Mouse (Mus musculus): Measurements from ENCODE around the gene Wwox.

The Wwox gene

DNA sequence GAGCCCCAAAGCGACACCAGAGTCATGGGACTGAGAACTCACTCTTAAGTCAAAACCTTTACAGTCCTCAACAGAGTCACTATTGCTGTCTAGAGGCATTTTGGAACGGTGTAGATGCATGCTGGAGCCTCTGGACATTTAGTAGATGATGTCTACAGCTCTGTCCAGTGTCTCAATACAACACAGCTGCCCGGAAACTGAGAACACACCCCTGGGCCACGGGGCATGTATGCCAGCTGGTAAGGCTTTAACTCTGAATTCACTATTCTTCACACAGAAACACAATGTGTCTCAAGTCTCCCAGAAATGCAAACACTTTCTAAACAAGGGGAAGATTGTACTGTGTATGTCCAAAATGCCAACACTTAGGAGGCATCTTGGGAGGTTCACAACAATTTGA is 584.6 kb downstream of the Wwox start:
- DNase-seq (ENCODE audit: extremely low spot score) = no peak

DNA sequence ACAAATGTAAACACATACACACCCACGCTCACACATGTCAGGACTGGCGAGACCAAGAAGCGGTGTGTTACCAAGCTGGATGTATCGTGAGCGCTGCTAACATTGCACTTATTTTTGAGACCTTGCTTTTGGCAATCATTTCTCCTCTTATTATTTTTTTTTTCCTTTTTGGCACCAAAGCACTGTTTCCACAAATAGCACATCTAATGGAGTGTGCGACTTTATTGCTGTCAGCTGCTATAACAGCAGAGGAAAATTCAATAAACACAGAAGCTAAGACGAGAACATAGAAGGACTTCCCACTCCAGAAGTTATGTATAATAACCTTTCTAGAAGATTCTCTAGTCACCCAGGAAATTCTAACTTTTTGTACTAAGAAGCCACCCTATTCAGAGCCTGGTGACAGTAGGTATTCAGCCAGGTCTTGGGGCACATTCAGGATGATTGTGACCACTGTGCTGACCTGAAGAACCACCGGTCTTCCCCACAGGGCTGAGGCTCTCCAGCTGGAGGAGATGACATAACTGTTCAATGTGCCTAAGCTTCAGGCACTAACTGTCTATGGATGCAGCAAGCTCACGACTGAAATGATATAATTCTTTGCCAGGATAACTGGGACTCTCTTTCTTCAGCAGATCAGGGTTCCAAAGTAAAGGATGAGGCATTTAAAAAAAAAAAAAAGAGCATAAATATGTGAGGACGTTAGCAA is 586.1 kb downstream of the Wwox start:
- DNase-seq (ENCODE audit: extremely low spot score) = no peak

DNA sequence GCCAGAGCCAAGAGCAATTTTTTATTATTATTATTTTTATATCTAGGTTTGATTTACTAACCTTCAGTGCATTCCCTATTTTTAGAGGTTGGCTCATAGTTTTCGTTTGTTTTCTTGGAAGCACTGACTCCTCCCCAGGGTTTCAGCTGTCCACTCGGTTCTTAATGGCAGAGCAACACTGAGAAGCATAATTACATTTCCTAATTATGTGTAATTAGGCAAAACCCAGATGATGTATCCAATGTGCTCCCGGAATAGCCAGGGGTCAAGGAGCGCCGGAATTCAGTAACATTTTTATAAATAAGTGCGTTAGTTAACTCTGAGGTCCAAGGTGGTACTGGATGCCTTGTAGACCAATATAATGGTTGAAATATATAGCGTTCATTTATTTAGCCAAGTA is 586.7 kb downstream of the Wwox start:
- DNase-seq (ENCODE audit: extremely low spot score) = no peak

DNA sequence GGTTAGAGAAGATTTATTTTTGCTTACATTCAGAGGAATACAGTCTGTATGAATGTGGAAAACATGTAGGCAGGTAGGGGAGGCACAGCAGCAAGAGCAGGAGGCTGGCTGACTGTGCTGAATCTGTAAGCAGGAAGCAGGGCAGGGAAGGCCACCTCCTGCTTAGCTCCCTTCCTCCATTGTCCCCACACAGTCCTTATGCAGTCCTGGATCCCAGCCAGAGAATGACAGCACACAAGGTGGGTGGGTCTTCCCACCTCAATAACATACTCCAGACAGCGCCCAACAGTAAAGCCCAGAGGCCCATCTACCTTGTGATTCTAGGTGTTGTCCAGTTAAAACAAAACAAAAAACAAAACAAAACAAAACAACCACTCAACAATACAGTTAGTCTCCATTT is 593.7 kb downstream of the Wwox start:
- no peak for DNase-seq (ENCODE audit: extremely low spot score)

DNA sequence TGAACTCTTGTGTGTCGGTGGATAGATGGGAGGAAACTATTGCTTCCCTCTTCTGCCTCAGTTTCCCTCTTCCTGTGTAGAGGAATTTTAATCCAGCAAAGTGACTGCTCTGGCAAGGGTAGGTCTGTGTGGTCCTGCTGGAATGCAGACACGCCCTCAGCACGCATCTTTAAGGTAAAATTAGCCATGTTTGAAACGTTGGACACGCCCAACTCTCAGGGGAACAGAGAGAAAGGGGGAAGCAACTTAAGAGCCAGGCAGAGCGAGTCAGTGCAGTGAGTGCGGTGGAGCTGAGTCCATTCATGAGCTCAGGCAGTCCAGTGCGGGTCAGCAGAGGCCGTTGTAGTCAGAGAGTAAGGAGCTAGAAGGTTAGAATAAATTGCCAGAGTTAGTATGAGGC is 596.6 kb downstream of the Wwox start:
- DNase-seq (ENCODE audit: extremely low spot score) = no peak

DNA sequence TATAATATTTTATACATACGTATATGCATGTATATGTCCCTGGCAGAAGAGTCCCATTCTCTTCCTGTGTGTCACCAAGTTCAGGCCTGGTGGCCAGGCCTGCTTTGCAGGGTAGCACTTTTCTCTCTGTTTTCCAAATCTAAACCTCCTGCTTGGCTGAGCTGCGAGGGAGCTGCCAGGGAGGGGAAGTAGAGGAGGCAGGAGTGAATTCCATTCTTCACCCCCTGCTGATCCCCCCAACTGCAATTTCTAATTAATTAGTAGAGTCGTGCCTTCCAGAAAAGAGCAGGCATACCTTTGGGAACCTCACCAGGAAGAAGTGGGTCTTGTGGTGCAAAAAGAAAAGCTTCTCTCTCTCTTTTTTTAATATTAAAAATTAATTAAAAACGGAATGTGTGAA is 599.0 kb downstream of the Wwox start:
- DNase-seq (ENCODE audit: extremely low spot score) = no peak

DNA sequence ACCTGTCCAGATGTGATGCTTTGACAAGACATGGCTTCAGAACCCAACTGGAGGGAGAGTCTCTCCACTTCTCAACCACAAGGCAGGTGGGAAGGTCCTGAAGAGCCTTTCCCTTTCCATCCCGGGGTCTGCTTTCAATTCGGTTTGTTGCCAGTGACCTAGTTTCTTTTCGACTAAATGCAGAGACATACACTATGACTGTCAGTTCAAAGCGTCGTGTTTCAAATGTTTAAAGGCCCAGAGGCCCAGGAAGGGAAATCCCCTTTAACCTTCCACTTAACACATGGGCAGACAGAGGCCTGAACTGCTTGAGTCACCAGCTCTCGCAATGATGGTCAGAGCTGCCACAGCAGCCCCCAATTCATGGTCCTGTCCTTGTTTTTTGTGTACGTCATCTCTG is 606.3 kb downstream of the Wwox start:
- no peak for DNase-seq (ENCODE audit: extremely low spot score)

DNA sequence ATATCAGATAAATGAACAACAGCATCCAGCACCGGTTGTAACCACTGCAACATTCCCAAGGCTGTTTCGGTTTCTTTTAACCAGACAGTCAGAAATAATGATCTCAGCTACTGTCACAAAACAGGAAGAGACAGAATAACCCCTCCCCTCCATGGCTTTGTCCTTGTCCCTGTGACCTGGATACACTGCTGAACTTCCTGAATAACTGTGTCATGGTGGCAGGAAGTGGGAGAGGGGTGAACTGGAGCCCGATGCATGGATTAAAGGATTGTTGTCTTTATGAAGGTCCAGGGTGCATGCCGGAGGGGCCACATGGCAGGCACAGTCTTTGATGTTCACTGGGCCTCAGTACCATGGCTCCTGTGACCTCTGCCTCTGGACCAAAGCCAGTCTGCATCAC is 607.0 kb downstream of the Wwox start:
- DNase-seq (ENCODE audit: extremely low spot score) = no peak

DNA sequence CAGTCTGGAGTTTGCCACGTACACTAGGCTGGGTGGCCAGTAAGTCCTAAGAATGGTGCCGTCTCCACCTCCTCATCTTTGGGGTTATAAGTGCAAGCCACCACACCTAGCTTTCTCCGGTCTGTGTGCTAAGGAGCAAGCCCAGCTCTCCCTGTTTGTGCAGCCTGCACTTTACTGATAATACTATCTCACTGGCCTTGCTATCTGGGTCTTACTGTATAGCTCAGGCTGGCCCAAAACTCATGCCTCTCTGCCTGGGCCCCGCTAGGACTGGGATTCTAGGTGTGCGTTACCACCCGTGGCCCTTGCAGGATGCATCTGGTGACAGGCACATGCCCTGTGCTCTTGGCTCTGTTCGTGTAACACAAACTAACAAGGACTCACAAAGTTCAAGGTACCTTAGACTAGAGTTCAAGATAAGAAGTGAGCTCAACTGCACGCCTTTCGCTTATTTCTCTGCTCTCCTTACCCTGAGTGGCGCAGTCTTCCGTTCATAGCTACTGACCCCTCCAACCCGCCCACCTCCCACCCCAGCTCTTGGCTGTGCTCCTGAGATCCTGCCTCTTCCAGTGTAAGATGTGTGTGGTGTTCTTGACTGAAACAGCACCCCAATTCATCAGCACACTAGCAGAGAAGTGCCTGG is 618.9 kb downstream of the Wwox start:
- no peak for DNase-seq (ENCODE audit: extremely low spot score)

DNA sequence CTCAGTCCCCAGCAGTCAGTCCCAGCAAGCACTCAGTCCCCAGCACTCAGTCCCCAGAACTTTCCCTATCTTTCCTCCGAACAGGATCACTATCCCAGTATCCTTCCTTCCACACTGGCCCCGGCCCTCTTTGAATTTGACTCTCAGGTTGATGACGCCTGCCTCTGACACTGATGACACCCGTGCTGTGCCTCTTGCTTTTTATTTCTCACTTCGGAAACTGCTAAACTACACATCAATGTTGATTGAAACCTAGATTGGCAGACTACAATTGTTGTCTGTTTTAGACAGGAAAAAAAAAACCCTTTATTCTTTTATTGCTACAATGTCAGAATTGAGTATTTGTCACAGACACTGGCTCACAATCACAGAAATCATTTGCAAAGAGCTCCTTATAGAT is 624.2 kb downstream of the Wwox start:
- no peak for DNase-seq (ENCODE audit: extremely low spot score)

DNA sequence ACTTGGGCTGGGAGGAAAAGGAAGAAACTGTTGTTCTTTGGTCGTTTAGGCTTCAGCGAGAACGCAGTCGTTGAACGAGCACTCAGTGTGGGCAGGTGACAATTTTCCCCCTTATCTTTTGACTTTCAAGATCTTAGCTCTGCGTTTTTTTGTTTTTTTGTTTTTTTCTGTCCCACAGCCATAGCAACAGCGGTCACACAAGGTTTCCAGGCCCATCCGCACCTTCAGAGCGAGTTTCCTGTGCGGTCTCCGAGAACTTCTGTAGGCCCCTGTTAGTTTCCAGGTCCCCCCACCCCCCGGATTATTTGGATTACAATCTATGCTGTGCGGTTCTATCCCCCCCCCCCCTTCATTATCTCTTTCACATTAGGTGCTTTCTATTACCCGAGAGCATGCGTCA is 625.2 kb downstream of the Wwox start:
- DNase-seq (ENCODE audit: extremely low spot score) = no peak

DNA sequence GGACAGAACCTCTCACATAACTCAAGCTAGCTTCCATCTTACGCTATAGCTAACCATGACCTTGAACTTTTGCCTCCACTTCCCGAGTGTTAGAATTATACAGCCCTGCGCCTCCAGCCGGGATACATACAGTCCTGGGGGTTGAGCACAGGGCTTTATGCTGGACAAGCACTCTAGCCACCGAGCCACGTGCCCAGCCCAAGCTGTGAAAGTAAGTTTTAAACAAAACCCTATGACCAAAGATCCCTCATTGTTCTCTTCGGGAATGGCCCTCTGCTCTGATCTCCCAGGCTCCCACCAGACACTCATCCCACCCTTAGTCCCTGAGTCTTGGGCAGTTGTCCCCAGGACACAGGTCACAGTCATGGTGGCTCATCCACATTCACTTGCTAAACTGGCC is 625.9 kb downstream of the Wwox start:
- DNase-seq (ENCODE audit: extremely low spot score) = no peak

DNA sequence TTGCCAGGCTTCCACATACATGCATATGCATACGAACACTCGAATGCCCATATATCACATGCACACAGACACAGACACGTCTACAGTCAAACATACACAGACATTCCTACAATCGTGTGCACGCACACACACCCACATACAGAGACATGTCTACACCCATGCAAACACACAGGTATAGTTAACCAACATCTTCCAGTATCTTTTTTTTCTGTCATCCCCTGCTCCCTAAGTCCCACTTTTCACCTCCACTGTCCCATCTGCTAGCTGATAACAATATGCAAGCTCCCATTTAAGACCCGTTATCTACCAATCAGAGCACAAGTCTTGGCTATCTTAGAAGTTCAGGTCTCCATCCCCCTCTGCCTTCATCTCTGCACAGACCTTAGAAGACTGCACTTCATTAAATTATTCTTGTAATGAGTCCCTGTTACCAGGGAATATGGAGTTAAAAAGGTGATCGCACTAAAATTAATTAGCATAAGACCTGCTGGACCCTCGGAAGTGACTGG is 627.1 kb downstream of the Wwox start:
- DNase-seq (ENCODE audit: extremely low spot score) = no peak

DNA sequence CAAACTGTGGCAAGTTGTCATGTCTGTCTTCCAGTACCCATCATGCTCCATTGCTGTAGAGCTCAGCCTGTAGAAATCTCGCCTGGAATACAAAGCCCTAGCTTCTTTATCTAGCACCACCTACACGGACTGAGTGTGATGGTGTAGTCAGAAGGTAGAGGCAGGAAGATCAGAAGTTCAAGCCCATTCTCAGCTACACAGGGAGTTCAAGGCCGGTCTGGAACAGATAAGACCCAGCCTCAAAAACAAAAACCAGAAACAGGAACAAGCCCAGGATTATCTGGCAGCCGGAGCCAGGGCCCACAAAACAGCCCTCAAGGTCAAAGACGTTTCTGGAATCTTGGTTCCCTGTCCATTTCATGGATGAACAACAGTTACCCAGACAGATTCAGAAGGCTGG is 629.3 kb downstream of the Wwox start:
- no peak for DNase-seq (ENCODE audit: extremely low spot score)

DNA sequence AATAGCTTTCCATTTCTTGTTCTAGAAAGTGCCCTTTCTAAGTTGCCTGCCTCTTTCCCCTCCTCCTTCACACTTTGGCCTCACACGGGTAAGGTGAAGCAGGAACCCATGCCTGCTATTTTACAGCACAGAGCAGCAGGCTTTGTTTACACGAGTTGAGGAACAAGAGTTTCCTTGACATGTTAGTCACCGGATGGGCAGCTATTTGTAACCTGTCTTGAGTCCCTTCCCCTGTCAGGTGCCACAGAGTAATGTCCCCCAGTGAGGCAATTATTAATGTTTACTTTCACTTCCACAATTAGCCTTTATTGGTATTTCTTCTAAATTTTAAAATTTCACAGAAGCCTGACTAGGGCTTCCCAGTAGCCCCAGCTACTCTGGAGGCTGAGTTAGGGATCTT is 630.8 kb downstream of the Wwox start:
- DNase-seq (ENCODE audit: extremely low spot score) = no peak

DNA sequence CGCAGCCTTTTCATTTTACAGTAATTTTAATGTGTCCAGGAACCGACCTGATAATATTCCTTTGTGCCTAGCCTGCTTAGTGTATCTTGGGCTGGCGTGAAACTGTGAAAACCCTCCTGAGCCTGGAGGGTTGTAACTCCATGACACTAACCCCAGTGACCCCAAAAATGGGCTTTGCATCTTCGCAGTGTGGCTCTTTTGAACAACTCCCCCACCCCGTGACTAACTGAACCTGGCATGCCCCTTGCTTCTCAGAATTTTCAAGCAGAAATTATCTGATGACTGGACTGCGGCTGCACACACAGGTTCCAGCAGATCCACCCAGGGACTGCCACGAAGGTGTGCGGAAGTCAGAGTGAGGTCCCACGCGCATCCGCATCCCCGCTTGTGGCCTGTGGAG is 631.8 kb downstream of the Wwox start:
- no peak for DNase-seq (ENCODE audit: extremely low spot score)

DNA sequence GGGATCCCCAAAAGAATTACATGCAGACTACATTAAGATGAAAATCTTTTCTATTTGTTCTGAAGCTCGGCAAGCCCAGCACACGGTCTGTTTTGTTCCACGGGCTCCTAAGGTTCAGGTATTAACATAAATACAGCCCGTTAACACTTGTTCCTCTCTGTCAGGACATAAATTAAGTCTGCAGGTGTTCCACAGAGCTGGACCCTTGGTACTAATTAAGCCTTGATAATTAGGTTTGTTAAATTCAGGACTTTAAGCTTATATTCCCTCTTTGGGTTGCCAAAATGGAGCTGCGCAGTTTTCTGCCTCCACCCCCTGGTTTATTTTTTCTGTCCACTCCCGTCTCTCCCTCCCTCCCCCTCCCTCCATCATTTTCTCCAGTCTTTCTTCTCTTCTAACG is 638.8 kb downstream of the Wwox start:
- DNase-seq (ENCODE audit: extremely low spot score) = no peak

DNA sequence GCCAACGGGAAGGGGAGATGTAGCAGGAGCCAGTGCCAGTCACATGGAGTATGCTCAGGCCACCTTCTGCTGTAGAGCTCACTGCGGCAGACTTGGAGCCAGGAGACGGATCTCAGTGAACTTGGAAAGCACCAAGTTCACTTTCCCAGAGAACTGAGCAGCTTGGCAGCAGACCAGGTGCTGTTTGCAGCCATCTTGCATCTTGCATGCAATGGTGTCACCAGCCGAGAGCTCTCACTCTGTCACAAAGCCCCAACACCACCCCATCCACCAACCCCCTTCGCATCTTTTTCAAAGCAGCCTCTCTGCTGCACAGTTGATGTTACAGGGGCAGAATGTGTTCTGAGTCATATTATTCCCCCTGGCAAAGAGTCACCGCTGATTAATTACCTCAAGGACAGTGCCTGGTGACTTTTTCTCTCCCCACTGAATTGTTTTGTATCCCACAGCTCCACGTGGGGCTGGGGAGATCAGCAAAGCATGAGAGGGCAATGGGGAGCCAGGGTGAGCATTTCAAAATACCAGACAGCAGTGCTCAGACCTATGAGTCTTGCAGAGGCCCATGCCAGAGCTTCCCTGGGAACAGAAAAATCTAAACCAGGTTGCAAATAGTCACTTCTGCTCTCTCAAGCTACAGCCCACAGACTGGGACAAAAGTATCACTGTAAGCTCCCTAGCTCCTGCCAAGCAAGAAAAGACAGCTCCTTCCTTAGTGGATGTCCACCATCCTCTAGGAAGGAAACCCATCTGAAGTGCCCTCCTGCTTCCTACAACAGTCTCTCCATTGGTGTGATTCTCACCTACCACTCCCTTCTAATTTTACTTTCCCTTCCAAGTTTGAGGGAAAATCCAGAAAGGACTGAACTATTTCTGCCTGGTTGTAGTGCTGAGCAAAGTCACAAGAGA is 642.1 kb downstream of the Wwox start:
- DNase-seq (ENCODE audit: extremely low spot score) = no peak

DNA sequence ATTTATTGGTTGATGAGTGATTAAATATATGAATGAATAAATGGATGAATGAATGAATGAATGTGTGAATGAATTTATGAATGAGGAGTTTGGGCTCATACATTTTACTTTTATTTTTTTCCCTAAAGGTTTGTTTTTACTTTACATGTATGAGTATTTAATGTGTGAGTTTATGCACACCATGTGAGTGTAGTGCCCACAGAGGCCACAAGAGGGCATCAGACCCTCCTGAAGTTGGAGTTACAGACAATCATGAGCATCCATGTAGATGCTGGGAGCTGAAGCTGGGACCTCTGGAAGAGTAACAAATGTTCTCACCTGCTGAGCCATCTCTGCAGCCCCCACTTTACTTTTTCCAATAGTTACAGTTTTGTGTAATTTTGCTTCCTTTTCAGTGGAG is 648.7 kb downstream of the Wwox start:
- DNase-seq (ENCODE audit: extremely low spot score) = no peak

DNA sequence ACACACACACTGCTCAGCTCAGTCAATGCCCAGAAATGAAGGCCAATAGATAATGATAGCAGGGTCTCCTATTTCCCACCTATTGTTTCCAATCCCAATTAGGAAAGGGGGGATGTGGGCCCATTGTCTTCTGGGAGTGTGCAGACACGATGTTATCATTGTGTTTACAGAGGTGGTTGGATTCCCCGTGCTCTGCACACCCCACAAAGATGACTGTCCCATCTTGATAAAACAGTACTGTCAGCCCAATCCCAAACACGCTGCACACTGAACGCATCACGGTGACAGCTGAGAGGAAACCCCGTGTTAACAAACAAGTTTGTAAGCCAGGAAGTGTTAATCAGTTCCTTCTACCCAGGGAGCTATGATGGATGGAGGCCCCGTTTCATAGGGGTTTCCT is 650.3 kb downstream of the Wwox start:
- no peak for DNase-seq (ENCODE audit: extremely low spot score)

DNA sequence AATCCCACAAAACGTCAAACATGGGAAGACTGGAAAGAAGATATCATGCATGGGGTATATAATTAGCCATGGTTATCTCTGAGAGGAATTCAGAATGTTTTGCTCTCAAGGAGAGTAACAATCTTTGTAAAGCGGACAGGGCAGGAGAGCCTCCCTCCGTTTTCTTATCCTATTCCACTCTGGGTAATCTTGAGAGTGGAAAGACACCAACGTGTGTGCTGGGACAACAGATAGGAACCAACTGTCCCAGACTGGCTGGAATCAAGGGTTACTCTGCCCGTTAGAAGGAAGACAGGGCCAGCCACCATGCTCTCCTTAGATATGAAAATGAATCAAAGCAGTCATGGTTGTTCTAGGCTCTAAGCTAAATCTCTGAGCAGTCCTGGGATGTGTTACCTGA is 650.7 kb downstream of the Wwox start:
- no peak for DNase-seq (ENCODE audit: extremely low spot score)

DNA sequence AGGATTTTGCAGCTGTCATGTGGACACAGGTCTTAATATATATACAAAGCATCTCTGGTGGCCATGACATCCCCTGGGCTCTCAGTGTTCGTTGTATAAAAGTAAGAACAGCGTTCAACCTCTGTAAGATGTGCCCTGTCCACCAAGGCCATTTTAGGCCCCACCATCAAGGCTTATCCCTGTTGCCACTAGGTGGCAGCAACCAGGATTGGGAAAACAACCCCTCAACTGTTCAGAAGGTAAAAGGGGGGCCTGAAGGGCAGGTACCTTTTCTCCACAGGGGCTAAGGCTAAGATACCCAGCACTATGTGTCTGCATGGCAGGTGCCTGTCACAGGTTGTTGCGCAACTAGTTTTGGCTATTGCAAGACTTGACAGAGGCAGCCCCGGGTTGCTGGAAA is 656.1 kb downstream of the Wwox start:
- no peak for DNase-seq (ENCODE audit: extremely low spot score)
